Mouse (Mus musculus) liver, embryonic 12.5 days (tissue): ENCODE results near the gene Slc6a8. TPM values are rescaled to one million over a fixed set of nuclear protein-coding genes. Genes with fewer than 3 reads are reported as not detected.

Experiments
- ATAC-seq: fragments of 200-750 bp; cut with Nextera tagmentation; 2 replicates; pipeline ENCODE4 v1.8.0; 2017; ENCODE audit warnings: moderate number of reproducible peaks, mild to moderate bottlenecking, moderate library complexity
- H3K27ac ChIP-seq: fragments of 300-500 bp; sonication (generic); 2 replicates; pipeline ENCODE4 v1.5.1; 2016; ENCODE audit warnings: mild to moderate bottlenecking
- H3K27me3 ChIP-seq: fragments of 300-500 bp; sonication (generic); replicated peaks from 2 replicates; pipeline ENCODE4 v1.6.1; 2016; ENCODE audit warnings: mild to moderate bottlenecking, moderate library complexity
- H3K36me3 ChIP-seq: fragments of 300-500 bp; sonication (generic); 2 replicates; pipeline ENCODE4 v1.6.1; 2016; ENCODE audit warnings: mild to moderate bottlenecking, moderate library complexity
- H3K4me1 ChIP-seq: fragments of 300-500 bp; sonication (generic); 2 replicates; pipeline ENCODE4 v1.6.1; 2016
- H3K4me2 ChIP-seq: fragments of 300-500 bp; sonication (generic); 2 replicates; pipeline ENCODE4 v1.6.1; 2016; ENCODE audit warnings: mild to moderate bottlenecking, moderate library complexity
- H3K4me3 ChIP-seq: fragments of 300-500 bp; sonication (generic); 2 replicates; pipeline ENCODE4 v1.5.1; 2016; ENCODE audit warnings: mild to moderate bottlenecking, moderate library complexity
- H3K9ac ChIP-seq: fragments of 300-500 bp; sonication (generic); 2 replicates; pipeline ENCODE4 v1.6.1; 2016; ENCODE audit warnings: mild to moderate bottlenecking, moderate library complexity
- H3K9me3 ChIP-seq: fragments of 300-500 bp; sonication (generic); replicated peaks from 2 replicates; pipeline ENCODE4 v1.6.1; 2016; ENCODE audit warnings: mild to moderate bottlenecking, moderate library complexity
- WGBS: fragments of 180-500 bp; shearing (Covaris S2); methylation state at CpG from one replicate; pipeline ENCODE4 v1.1.7; 2016; ENCODE audit not compliant: insufficient replicate concordance; 5-methylcytosine and 5-hydroxymethylcytosine counted together
- polyA plus RNA-seq: library from polyadenylated mRNA; unstranded; fragments of >200 nt; fragmentation: Nextera tagmentation; extraction: Ambion mirVana; gene quantifications from 2 replicates; pipeline ENCODE4 v1.2.1, GENCODE M21; 2016

The Slc6a8 gene
- polyA plus RNA-seq, 1 experiment from 2014 or later: 1.3 TPM

DNA sequence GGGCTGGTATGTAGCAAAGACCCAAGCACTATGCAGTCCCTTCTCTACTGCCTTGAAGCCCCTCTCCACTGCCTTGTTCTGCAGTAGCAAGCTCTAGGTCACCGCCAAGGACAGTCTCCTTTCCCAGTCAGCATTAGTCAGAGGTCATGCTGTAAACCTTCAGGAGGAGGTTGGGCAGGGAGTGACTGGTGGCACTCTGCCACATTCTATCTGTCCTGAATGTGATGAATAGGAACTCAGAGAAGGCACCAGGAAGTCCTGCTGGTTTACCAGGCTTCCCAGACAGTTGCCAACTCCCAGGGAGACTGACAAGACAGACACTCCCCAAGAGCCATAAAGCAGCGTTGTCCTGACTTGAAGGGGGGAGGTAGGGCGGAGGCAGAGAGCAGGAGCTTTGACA lies 12.7 kb downstream of the Slc6a8 start:
- WGBS: 69% methylated on average over 3 of the region's 3 CpGs
- Histone ChIP-seq H3K9me3 (no peaks in the 10 kb centered on the region), H3K4me3 (no peak overlapping the region), H3K27me3 (no peaks in the 10 kb centered on the region; the same call in 1 of the 2 replicates), H3K9ac (no peak overlapping the region), H3K4me2 (no peak overlapping the region), H3K36me3 (peaks cover 75% of the 10 kb centered on the region), H3K27ac (no peak overlapping the region), H3K4me1 (no peaks in the 10 kb centered on the region)
- ATAC-seq: no peak

DNA sequence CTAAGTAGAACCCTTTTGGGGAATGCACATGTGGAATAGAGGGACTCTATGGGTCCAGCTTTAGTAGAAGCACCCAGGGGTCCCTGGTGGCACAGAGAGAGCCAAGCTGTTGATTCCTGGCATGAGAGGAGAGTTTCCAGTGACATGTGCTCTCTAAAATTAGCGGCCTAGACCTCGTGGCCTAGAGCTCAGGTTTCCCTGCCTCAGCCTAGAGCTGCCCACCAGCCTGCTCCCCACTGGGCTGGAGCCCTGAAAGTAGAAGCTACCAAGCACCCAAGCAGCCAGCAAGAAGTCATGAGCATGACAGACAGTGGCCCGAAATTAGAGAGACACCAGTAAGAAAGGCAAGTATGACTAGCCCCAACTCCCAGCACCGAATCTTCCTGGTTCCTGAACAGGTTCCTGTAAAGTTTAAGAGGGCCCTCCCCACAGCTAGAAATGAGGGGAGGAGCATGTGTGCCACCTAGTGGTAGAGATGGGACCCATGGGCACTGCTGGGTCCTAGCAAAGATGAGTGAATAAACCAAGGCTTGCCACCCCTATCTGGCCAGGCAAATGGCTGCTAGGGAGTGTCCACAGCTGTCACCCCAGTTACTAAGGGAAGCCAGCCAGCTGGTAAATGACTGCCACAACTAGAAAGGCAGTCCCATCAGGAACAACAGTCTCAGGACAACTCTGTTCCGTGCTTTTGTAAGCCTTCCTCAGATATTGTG lies 18.1 kb downstream of the Slc6a8 start:
- Histone ChIP-seq H3K9ac (no peak overlapping the region), H3K4me1 (no peaks in the 10 kb centered on the region), H3K27me3 (no peaks in the 10 kb centered on the region; the same call in 1 of the 2 replicates), H3K9me3 (no peaks in the 10 kb centered on the region), H3K27ac (no peak overlapping the region), H3K4me2 (no peak overlapping the region), H3K36me3 (peaks cover 67% of the 10 kb centered on the region), H3K4me3 (no peak overlapping the region)
- WGBS: 67% methylated on average over 5 of the region's 5 CpGs
- ATAC-seq: no peak

DNA sequence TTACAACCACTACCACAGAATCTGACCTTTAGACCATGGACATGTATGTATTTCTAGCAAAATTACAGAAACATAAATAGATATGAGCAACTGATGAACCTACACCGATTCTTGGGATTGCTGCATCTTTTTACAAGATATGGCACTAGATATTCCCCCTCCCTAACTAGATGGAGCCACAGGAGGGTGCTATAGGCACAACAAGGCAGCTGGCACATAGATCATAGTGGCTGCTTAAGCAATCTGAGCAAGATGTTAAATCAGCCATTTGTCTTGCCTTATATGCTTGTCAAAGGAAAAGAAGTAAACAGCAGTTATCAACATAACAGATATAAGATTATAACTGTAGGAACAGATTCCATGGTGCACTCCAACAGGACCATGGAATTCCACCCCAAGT lies 27.5 kb downstream of the Slc6a8 start:
- Histone ChIP-seq H3K4me1 (no peaks in the 10 kb centered on the region), H3K9me3 (no peaks in the 10 kb centered on the region), H3K4me3 (no peak overlapping the region), H3K27me3 (no peaks in the 10 kb centered on the region), H3K9ac (no peak overlapping the region), H3K27ac (no peak overlapping the region), H3K36me3 (peaks cover 49% of the 10 kb centered on the region), H3K4me2 (no peak overlapping the region)
- ATAC-seq: no peak
- 60% methylated on average over 1 of the region's 1 CpGs for WGBS

DNA sequence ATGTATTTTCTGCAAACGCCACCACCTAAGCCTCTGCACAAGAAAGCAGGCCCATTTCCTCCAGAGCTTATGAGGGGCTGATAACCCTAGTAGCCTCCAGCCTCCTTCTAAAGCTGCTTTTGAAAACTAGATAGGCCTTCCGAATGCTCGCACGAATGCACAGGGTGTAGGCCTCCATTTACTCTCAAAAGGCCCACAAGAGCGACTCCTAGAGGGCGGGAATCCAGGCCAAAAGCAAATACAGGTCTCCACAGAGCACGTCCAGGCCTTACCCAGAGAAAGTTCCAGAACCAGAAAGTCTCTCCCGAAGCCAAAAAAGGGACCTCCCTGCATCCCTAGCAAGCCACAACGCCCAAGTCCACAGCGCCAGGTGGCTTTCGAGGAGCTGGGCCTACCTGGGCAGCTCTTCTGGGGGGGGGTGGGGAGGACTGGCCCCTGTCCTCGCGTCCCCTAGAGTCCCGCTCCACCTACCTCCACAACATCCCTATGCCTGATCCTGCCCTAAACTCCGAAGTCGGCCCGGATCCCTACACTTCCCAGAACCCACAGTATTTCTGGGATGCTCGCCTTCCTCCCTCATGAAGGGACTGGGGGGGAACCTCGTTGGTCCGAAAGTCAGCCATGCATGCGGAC lies 42.6 kb downstream of the Slc6a8 start:
- H3K27ac ChIP-seq: peak overlapping the region; percentile 94
- peak overlapping the region; percentile 68 for H3K4me3 ChIP-seq
- 14% methylated on average over 21 of the region's 21 CpGs for WGBS
- peak overlapping the region; percentile 78 for H3K9ac ChIP-seq
- H3K36me3 ChIP-seq: peaks cover 27% of the 10 kb centered on the region
- ATAC-seq: peak; percentile 36
- H3K4me2 ChIP-seq: peak overlapping the region; percentile 85
- no peaks in the 10 kb centered on the region for H3K9me3 ChIP-seq
- H3K4me1 ChIP-seq: peaks cover 41% of the 10 kb centered on the region
- H3K27me3 ChIP-seq: no peaks in the 10 kb centered on the region

DNA sequence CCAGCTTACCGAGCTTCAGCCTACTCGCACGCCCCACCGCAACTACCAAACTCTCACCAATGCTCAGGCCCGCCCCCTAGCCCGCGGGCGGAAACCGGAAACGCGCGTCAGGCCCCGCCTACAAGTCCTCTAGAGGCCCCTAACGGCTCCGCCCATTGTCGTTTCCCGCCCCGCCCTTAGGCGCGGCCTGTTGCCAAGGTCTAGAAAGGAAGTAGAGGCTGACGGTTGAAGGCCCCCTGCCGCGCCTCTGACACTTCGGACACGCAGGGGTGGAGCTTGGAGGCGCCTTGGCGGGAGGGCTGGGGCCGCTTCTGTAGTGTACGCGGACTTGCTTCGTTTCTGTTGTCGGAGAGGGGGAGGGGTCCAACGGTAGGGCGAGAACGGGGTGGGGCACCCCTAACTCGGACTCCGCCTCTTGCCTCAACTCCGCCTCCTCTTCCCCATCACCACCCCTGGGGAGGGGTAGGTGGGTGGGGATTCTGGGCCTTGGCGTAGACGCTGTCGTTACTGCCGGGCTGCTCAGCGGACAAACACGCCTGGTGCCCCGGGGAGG lies 43.2 kb downstream of the Slc6a8 start, which contains the start of the genes Bcap31 and Abcd1:
Gene Bcap31, minus strand, starts transcription at position 67 of the 553 bp plus-strand sequence.
Gene Abcd1, plus strand, starts transcription at position 489 of the 553 bp plus-strand sequence.
- Histone ChIP-seq H3K9ac (peak within 1 kb of the TSS; percentile 78), H3K36me3 (peaks cover 24% of the 10 kb centered on the region), H3K9me3 (no peaks in the 10 kb centered on the region), H3K27ac (peak within 1 kb of the TSS; percentile 94), H3K4me1 (peaks cover 41% of the 10 kb centered on the region), H3K4me2 (peak within 1 kb of the TSS; percentile 85), H3K4me3 (peak within 1 kb of the TSS; percentile 68), H3K27me3 (no peaks in the 10 kb centered on the region)
- WGBS: 11% methylated on average over 37 of the region's 45 CpGs
- ATAC-seq: peak; percentile 89

DNA sequence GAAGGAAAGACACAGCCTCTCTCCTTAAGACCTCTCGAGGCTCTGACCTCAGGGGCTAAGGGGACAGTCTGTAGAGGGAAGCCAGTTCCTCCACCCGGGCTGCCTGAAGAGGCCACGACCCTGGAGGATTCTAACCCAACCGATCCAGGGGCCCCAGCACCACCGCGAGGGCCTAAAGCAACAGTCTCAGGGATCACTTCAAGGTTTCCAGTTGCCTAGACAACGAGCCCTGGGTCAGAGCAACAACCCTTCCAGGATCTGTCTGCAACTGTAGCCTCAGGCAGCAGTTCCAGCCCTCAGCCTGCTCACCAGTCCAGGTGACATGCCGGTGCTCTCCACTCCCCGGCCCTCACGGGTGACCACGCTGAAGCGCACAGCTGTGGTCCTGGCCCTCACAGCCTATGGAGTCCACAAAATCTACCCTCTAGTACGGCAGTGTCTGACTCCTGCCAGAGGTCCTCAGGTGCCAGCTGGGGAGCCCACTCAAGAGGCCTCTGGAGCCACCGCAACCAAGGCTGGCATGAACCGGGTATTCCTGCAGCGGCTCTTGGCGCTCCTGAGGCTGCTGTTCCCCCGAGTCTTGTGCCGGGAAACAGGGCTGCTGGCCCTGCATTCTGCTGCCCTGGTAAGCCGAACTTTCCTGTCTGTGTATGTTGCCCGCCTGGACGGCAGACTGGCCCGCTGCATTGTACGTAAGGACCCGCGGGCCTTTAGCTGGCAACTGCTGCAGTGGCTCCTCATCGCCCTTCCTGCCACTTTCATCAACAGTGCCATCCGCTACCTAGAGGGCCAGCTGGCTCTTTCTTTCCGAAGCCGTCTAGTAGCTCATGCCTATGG lies 44.0 kb downstream of the Slc6a8 start:
- Histone ChIP-seq H3K36me3 (peaks cover 16% of the 10 kb centered on the region), H3K27ac (peak overlapping the region; percentile 94), H3K4me1 (peaks cover 41% of the 10 kb centered on the region), H3K4me2 (peak overlapping the region; percentile 85), H3K4me3 (peak overlapping the region; percentile 68), H3K9me3 (no peaks in the 10 kb centered on the region), H3K9ac (peak overlapping the region; percentile 76), H3K27me3 (no peaks in the 10 kb centered on the region)
- peak; percentile 33 for ATAC-seq
- WGBS: 29% methylated on average over 26 of the region's 30 CpGs

DNA sequence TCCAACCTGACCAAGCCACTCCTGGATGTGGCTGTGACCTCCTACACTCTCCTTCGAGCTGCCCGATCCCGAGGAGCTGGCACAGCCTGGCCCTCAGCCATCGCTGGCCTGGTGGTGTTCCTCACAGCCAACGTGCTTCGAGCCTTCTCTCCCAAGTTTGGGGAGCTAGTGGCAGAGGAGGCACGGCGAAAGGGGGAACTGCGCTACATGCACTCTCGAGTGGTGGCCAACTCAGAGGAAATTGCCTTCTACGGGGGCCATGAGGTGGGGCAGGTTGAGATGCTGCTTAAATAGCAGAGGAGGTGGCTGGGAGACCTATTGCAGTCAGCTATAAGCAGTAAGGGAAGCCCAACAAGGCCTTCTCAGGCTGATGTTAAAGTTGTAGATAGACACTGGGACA lies 44.7 kb downstream of the Slc6a8 start:
- ATAC-seq: no peak
- H3K27ac ChIP-seq: peak overlapping the region; percentile 94
- H3K9me3 ChIP-seq: no peaks in the 10 kb centered on the region

DNA sequence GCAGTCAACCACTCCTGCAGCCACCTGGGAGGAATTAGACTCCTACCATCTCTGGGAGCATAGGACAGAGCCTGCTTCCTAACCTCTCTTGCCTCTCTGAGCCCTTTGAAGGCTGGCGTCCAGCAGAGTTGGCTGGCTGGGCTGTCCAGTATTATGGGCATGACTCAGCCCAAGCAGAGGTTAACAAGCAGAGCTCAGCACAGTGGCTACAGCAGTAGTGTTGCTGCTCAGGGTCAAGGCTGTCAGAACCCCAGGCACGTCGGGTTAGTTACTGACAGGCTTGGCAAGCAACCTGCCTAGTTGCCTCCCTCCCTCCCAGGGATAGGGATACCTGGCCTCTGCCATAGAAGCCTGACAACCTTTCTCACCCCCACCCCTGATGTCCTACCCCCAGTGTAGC lies 45.3 kb downstream of the Slc6a8 start:
- no peak for ATAC-seq
- Histone ChIP-seq H3K9me3 (no peaks in the 10 kb centered on the region), H3K27ac (0 out of 2 replicates have a peak overlapping the region, but pooled peaks have one; percentile 48), H3K4me1 (peaks cover 41% of the 10 kb centered on the region), H3K9ac (no peak overlapping the region; the same call in 1 of the 2 replicates), H3K36me3 (peaks cover 13% of the 10 kb centered on the region), H3K27me3 (no peaks in the 10 kb centered on the region), H3K4me2 (peak overlapping the region; percentile 85), H3K4me3 (peak overlapping the region; percentile 68)
- WGBS: 43% methylated on average over 3 of the region's 3 CpGs

More for the DNA sequence above, 44.7 kb downstream of the Slc6a8 start:
- Histone ChIP-seq H3K4me1 (peaks cover 41% of the 10 kb centered on the region), H3K4me3 (peak overlapping the region; percentile 68), H3K9ac (peak overlapping the region; percentile 76), H3K27me3 (no peaks in the 10 kb centered on the region), H3K36me3 (peaks cover 15% of the 10 kb centered on the region), H3K4me2 (peak overlapping the region; percentile 85)
- 42% methylated on average over 11 of the region's 11 CpGs for WGBS

DNA sequence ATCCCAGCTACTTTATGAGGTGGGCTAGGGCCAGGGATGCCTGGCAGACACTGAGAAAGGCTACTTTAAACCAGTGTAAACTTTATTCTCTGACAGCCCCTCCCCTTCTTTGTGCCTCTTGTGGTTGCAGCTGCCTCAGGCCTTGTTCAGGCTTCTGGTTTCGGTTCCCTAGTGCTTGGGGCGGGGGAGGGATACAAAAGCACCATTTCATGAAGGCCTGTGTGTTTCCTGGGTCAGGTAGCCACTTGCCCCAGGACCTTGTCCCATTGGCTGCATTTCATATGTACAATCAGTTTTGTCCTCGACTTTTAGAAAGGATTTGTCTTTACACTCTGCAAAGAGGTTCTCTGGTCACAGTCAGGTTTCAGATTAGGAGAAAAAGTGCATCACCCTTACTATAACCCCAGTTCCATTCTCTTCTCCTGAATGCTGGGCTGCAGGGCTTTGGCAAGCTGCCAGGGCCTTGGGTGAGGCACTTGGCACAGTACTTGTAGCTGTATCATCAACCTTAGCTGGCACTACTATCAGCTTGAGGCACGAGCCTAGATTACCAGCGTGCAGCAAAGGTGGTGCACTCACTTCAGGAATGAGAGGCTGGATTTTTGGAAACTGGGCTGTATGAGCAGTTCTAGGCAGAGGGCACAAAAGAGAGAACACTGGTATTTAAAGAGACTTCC lies 45.9 kb downstream of the Slc6a8 start:
- Histone ChIP-seq H3K27me3 (no peaks in the 10 kb centered on the region), H3K27ac (0 out of 2 replicates have a peak overlapping the region, but pooled peaks have one; percentile 48), H3K9ac (peak overlapping the region; percentile 39), H3K36me3 (peaks cover 8% of the 10 kb centered on the region; the same call in 1 of the 2 replicates), H3K4me2 (peak overlapping the region; percentile 85), H3K4me1 (peaks cover 41% of the 10 kb centered on the region), H3K4me3 (peak overlapping the region; percentile 68; the same call in 1 of the 2 replicates), H3K9me3 (no peaks in the 10 kb centered on the region)
- 39% methylated on average over 5 of the region's 5 CpGs for WGBS
- no peak for ATAC-seq

DNA sequence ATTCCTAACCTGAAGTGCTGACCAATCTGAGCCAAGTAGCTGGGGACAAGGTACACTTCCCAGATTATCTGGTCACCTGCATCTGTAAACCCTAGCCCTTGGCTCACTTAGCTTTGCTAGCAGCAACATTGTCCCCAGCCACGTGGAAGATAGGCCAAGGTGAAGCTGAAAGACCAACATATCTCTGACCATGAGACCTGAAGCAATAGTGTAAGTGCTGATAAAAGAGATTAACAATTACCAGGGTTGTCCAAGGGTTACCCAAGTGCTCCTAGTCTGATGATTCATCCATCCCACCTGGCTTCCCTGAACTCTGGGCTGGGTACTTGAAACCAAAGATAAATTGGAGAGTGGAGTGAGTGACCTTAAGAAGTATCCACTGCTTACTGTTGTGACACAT lies 58.0 kb downstream of the Slc6a8 start:
- 33% methylated on average over 1 of the region's 1 CpGs for WGBS
- ATAC-seq: no peak

More for the DNA sequence above, 58.0 kb downstream of the Slc6a8 start:
- no peaks in the 10 kb centered on the region for H3K9me3 ChIP-seq
- no peak overlapping the region for H3K27ac ChIP-seq
- no peak overlapping the region for H3K4me2 ChIP-seq
- no peak overlapping the region for H3K4me3 ChIP-seq
- H3K4me1 ChIP-seq: no peaks in the 10 kb centered on the region
- no peak overlapping the region for H3K9ac ChIP-seq
- H3K27me3 ChIP-seq: peaks cover under 1% of the 10 kb centered on the region; the same call in 1 of the 2 replicates
- peaks cover 25% of the 10 kb centered on the region for H3K36me3 ChIP-seq
